Mouse (Mus musculus) G1E (cell line): Measurements from ENCODE around the gene Gm20219.

ENCODE experiments used
- CTCF ChIP-seq: IDR thresholded peaks from 2 replicates; pipeline ENCODE4 v1.5.1; 2012; ENCODE audit warnings: low read depth, low read length, inconsistent platforms, mixed read lengths
- GATA1 ChIP-seq: IDR thresholded peaks from 2 replicates; pipeline ENCODE4 v1.6.1; 2012; ENCODE audit warnings: borderline replicate concordance, low read length, inconsistent platforms, mixed read lengths
- GATA2 ChIP-seq: IDR thresholded peaks from 2 replicates; pipeline ENCODE4 v1.6.1; 2012; ENCODE audit warnings: low read depth, low read length, inconsistent platforms, borderline replicate concordance
- POLR2AphosphoS5 ChIP-seq: IDR thresholded peaks from 2 replicates; pipeline ENCODE4 v1.6.1; 2012; ENCODE audit warnings: low read depth, low read length, inconsistent platforms; ENCODE audit not compliant: insufficient replicate concordance

DNA sequence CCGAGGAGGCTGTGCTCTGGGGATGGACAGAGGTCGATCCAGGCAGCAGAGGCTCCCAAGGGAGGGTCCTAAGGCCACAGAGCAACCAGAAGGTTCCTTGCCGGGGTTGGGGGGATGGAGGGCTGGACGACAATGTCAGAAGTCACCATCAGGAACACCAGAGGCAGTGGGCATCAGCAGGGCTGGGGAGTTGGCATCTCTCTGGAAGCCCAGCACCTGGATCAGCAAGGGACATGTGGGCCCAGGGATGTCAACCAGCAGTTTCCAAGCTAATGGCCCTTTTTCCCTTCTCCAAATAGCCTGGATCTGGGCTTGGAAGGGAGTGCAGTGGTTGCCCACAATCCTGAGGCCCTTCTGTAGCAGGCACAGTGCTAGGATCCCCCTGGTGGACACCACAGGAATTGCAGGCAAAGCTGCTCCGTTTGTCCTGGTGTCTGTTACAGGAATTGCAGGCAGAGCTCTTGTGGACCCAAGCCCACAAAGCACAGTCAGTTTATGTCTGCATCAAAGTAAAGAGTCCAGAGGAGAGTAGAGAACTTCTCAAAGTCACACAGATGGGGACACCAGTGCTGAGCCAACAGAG, 1.3 kb downstream of the Gm20219 start:
- TF ChIP-seq CTCF, result peak; percentile 100
- TF ChIP-seq POLR2AphosphoS5, result no peak
- TF ChIP-seq GATA2, result no peak
- no peak for TF ChIP-seq GATA1
